Mouse (Mus musculus) activated CD4-positive, CD25-positive, alpha-beta regulatory T cell, adult 4 months (primary cell): ENCODE measurements around the gene 2010003K11Rik. TPM values are rescaled to one million over a fixed set of nuclear protein-coding genes. Genes with fewer than 3 reads are reported as not detected.
A peak's percentile ranks its signal among the peaks of the same experiment; 100 is the strongest.

Experiments
- ATAC-seq: one replicate; pipeline ENCODE4 v1.8.0; 2017
- polyA plus RNA-seq, 2 experiments: library from polyadenylated mRNA; unstranded; fragments of 100-300 nt; shearing (Covaris generic); gene quantifications; one replicate each; pipeline ENCODE4 v1.2.1; 2017

Gene 2010003K11Rik
- polyA plus RNA-seq: not detected

- no peak for ATAC-seq
Measured at GRCm38 (mm10) chr19:4498062-4498933, at the start of gene 2010003K11Rik. Gene 2010003K11Rik, minus strand, starts transcription at chr19:4498583.

- ATAC-seq: no peak
Measured at GRCm38 (mm10) chr19:4547801-4548200, 49.4 kb upstream of the 2010003K11Rik start.

DNA sequence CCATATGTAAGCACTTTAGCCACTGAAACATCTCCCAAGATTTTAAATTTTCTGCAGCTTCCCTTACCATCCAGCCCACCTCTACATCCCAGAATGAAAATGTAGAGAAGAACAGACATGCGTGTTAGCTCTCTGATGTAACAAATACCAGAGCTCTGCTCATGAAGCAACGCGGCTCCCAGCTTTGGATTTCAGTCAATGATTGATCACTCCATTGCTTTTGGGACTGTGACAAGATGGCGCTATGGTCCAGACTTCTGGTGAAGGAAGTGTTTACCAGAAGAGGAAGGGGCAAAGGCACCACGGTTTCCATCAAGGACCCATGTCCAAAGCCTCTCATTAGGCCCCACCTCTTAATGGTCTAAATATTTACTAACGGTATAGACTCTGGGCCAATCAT lies 47.5 kb upstream of the 2010003K11Rik start:
- ATAC-seq: no peak

GRCm38 (mm10) chr19:4545091-4545490 lies 46.7 kb upstream of the 2010003K11Rik start:
- no peak for ATAC-seq

DNA sequence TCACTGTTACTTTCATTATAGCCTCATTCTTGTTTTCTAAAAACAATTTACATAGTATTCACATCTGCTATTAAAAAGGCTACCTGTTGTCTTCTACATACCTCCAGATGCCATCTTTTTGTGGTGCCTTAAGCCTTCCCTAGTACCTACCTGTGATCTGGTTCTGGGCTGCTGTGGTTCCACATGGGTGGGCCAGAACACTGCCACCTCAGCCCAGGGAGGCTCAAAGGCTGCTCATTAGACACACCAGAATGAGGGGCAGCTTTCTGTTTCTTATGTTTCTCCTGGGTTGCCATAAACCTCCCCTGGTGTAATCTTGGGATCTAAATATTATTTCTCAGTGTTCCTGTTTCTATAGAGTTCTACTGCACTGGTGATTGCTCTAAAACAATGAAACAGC lies 43.7 kb upstream of the 2010003K11Rik start:
- ATAC-seq: no peak

DNA sequence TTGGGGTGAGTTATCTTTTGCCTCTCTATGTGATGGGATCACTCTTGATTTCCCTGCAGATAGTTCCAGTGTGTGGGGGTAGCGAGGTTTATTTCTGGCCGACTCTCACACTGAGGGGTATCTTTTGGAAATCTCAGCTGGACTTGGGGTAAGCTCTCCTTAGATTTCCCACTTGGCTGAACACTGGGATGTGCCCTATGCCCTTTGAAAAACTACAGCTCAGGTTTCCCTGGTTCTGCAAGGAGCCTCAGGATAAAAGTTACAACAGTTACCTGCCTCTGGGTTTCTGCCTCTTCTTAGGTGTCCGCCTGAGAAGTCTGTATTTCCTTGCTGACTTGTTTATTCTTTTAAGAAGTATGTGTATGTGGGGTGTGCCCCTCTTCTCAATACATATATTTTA lies 42.6 kb upstream of the 2010003K11Rik start:
- no peak for ATAC-seq

DNA sequence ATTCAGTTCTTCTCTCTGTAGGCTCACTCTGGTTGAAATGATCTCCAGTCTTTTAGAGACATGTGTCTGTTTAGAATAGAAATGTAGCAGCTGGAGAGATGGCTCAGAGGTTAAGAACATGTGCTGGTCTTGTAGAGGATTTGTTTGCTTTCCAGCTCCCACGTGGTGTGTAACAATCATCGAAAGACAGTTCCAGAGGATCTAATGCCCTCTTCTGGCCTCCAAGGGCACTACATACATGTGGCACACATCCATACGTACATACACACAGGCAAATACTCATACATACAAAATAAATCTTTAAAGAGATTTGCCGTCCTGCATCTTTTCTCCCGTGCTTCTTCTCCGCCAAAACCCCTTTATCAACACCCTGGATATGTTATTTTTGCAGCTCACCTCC lies 41.9 kb upstream of the 2010003K11Rik start:
- ATAC-seq: no peak

DNA sequence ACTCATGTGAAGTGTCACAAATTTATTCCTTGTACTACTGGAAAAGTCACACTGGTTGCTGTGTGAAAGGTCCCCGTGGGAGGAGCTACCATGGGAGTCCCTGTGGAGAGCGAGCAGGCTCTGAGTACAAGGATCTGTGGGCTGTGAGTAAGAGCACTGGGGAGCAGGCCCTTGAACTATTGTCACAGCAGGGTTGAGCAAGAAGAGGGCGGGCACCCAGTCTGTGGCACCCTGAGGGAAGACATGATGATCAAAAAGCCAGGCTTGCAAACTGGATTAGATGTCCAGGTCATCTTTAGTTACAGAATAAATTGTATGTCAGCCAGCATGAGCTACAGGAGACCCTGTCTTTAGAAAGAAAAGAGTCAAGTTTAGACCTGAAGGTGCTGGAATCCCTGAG lies 38.2 kb upstream of the 2010003K11Rik start:
- ATAC-seq: no peak

DNA sequence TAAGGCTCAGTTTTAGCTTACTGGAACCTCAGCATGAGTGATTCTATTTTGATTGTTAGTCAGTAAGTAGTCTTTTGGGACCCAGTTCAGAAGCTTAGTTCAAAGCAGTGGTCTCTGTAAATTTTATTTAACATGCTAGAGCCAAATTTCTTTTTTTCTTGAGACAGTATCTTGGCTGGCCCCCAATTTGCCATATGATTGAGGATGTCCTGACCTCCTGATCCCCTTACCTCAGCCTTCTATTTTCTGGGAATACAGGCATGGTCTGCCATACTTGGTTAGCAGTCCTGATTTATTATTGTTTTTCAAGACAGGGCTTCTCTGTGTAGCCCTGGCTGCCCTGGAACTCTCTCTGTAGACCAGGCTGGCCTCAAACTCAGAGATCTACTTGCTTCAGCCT lies 37.5 kb upstream of the 2010003K11Rik start:
- no peak for ATAC-seq

DNA sequence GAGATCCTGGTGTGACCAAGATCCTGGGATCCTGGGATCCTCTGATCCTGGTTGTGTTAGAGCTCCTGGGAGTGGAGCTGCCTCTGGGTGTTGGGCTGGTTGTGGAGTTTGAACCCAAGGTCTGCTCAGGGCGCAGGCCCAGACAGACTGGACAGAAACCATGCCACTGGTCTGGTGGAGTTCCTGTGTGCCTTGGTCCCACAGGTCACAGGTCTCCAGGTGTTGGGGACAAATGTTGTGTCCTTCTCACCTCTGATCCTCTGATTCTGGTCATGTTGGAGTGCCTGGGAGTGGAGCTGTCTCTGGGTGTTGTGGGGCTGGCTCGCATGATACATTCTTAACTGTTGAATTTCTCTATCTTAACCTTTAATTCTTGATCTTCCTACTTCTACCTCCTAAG lies 36.3 kb upstream of the 2010003K11Rik start:
- no peak for ATAC-seq

DNA sequence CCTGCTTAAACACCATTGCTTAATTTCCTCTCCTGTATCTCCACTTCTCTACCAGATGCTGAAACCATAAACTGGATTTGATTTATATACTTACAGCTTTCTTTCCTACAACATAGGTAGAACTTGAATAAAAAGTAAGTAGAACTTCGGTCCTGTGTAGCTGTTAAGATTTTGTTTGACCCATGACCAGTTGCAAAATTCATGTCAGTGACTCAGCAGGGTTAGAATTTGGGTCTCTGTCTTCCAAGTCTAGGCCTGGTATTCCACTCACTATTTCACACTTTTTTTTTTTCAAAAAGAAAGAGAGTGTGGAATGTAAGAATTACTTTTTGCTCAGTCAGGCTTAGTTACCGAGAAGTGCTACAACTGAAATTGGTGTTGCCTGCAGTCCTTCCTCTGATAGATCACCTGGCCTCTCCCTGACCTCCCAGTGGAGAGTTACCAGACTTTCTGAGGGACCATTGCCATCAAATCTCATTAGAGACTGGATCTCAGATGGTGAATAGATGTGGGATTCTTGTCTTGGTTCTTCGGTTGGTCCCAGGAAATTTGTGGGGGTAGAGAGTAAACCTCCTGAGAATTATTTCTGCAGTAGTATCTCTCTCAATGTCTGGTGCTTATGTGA lies 23.2 kb upstream of the 2010003K11Rik start:
- no peak for ATAC-seq

DNA sequence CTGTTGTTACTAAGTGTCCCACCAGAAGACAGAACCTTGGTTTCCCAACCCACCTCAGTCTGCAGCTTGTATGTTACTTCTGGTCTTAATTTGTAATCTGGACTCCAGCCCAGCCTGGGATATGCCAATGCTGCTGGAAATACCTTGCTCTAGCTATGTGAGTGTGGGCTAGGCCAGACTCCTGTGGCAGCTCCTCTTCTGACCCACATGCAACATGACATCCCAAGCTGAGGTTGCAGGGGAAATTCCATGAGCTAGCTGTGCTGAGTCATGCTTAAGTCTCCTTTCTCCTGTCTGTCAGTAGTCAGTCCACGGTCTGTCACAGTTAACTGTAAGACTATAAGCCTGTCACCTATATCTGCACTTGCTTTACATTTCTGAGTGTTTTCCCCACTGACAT lies 19.1 kb upstream of the 2010003K11Rik start:
- no peak for ATAC-seq

- ATAC-seq: no peak
Measured at GRCm38 (mm10) chr19:4516288-4516687, 17.9 kb upstream of the 2010003K11Rik start.

DNA sequence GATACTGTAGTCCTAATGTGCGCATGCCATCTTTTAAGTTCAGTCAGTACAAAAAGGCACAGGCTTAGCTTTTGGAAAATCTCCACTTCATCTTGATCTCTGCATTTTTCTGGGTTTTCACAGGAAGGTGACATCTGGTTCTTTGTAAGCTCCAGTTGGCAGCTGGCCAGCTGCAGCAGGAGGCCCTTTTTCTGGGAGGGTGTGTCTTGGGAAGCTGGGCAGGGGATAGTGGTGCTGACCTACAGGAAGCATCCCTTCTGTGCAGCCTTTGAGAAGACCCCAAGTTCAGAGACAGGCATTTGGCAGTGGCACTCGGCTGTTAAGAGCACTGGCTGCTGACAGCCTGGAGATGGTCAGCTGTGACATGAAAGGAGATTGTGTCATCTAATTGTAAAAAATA lies 17.4 kb upstream of the 2010003K11Rik start:
- ATAC-seq: no peak

- no peak for ATAC-seq
Measured at GRCm38 (mm10) chr19:4513236-4513858, 15.0 kb upstream of the 2010003K11Rik start.

DNA sequence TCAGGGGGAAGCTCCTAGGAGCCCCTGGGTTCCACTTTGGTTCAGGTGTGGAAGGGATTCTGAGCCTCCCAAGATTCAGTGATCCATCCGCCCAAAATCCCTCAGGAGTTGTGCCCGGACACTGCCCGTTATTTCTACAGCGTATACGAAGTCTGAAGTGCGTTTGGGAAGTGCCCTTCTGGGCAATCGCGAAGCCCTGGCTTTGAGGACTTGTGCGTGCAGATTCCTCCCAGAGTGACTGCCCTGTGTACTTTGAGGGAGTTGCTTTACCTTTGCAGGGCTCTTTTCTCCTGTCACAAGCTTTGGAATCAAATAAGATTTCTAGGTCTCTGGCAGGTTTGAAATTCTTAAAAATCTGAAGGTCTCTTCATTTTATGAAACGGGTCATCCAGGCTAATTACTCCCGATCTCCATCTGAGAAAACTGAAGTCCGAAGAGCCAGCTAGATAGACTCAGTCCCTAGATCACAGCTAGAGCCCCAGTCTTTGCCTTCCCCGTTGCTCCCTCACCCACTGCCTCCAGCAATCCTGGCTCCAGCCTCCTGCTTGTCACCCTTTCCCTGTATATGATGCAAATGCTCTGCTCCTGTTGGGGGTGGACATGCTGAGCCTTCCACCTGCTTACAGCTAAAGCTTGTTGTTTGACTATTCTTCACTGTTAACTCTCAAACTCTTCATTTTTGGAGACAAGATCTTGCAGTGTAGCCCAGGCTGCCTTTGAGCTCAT lies 12.9 kb upstream of the 2010003K11Rik start:
- no peak for ATAC-seq

DNA sequence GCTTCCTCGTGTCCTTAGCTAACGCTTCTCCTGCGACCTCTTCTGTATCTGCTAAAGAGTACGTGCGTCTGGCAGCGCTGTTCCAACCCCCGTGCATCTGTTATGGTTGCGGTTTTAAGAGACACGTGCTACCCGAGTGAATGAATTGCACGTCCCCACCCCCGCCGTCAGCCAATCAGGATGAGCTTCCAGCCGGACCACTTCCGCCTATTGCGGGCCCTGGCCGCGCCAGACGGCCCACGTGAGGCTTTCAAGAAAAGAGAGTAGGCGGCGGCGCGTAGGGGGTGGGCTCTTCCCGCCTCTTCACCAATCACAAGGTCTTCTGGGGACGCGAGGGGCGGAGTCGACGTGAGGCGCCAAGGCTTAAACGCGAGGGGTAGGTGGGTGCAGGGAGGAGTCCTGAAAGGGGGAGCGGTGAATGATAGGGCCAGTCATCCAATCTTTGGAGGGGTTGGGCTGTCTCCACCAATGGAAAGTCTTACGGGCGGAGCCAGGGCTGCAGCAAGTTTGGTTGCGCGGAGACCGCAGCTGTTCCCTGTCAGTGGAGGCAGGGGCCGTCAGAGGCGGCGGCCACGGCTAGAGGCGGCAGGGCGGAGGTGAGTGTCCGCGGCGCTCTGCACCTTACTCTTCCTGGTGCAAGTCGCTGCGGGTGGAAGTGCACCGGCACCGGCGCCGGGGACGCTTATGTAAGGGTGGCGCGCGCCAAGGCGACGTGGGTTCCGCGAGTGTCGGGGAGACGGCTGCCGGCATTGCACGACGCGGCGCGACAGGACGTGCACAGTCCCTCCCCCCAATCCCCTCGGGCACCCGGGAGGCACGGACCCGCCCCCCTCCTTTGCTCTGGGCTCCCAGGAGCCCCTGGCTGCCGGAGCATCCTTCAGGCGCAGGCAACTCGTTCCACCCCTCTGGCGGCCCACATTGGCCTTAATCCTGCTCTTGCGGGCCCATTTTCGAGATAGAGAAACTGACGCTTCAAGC lies 11.9 kb upstream of the 2010003K11Rik start, which contains the start of gene Pcx:
Pcx (plus strand) TSS at position 487 of the 978 bp plus-strand sequence.
- ATAC-seq: peak; percentile 94

DNA sequence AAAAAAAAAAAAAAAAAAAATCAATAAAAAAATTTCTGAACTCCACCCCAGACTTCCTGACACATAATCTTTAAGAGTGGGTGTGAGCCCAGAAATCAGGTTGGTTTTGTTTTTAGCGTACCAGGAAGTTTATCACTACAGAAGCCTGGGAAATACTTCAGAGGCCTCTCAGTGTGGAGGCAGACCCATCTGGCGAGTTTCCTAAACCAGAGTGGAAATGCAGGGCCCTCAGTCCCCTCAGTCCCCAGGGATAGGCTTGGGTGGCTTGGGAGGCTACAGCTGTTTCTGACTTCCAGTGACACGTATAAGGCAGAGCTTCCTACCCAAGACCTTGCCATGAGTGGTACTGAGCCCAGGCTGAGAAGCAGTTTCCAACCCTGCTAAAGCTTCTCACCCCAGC lies 9.4 kb upstream of the 2010003K11Rik start:
- no peak for ATAC-seq

GRCm38 (mm10) chr19:4504830-4505229 lies 6.4 kb upstream of the 2010003K11Rik start:
- ATAC-seq: no peak

DNA sequence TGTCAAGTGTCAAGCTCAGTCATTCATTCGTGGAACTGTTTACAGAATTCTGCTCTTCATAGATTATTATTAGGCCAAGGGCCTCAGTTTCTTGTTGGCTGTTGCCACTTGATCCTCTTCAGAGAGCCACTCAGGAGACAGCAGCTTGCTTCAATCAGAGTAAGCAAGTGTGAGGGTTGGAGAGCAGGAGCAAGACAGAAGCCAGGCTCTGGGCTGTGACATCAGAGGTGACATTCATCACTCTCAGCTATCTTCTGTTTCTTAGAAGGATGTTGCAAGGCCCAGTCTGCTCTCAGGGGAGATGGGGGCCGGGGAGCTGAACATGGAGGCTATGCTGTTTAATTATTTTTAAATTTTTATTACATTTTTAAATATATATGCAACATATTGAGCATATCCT lies 4.3 kb upstream of the 2010003K11Rik start:
- no peak for ATAC-seq

- no peak for ATAC-seq
Measured at GRCm38 (mm10) chr19:4497263-4497973, 965 bp downstream of the 2010003K11Rik start.
